Mouse (Mus musculus) kidney, embryonic 14.5 days (tissue): ENCODE results near the gene Olfr1211. TPM values are rescaled to one million over a fixed set of nuclear protein-coding genes. Genes with fewer than 3 reads are reported as not detected.

Experiments used
- ATAC-seq: fragments of 200-750 bp; cut with Nextera tagmentation; 2 replicates; pipeline ENCODE4 v1.8.0; 2017; ENCODE audit warnings: moderate number of reproducible peaks, mild to moderate bottlenecking, moderate TSS enrichment, moderate library complexity; ENCODE audit not compliant: low FRiP score, low TSS enrichment
- H3K27ac ChIP-seq: fragments of 300-500 bp; sonication (generic); 2 replicates; pipeline ENCODE4 v1.5.1; 2014; ENCODE audit warnings: low read depth, mild to moderate bottlenecking, low read length, moderate library complexity, mixed read lengths
- H3K27me3 ChIP-seq: fragments of 300-500 bp; sonication (generic); 2 replicates; pipeline ENCODE4 v1.6.1; 2014; ENCODE audit warnings: mild to moderate bottlenecking, low read length; ENCODE audit not compliant: control insufficient read depth, insufficient read depth
- H3K36me3 ChIP-seq: fragments of 300-500 bp; sonication (generic); 2 replicates; pipeline ENCODE4 v1.6.1; 2014; ENCODE audit warnings: low read length, mixed read lengths; ENCODE audit not compliant: control insufficient read depth, insufficient read depth
- H3K4me1 ChIP-seq: fragments of 300-500 bp; sonication (generic); 2 replicates; pipeline ENCODE4 v1.6.1; 2014; ENCODE audit warnings: low read length, mixed read lengths; ENCODE audit not compliant: control insufficient read depth, insufficient read depth
- H3K4me2 ChIP-seq: fragments of 300-500 bp; sonication (generic); replicated peaks from 2 replicates; pipeline ENCODE4 v1.6.1; 2014; ENCODE audit warnings: low read depth, mild to moderate bottlenecking, low read length
- H3K4me3 ChIP-seq: fragments of 300-500 bp; sonication (generic); 2 replicates; pipeline ENCODE4 v1.5.1; 2014; ENCODE audit warnings: mild to moderate bottlenecking, low read length
- H3K9ac ChIP-seq: fragments of 300-500 bp; sonication (generic); 2 replicates; pipeline ENCODE4 v1.6.1; 2014; ENCODE audit warnings: low read depth, mild to moderate bottlenecking, low read length, moderate library complexity
- H3K9me3 ChIP-seq: fragments of 300-500 bp; sonication (generic); 2 replicates; pipeline ENCODE4 v1.6.1; 2016; ENCODE audit warnings: low read length; ENCODE audit not compliant: control insufficient read depth
- WGBS: fragments of 180-500 bp; shearing (Covaris S2); extraction: QIAGEN DNeasy Blood & Tissue Kit; methylation state at CpG from one replicate; pipeline ENCODE4 v1.1.7; 2014; 5-methylcytosine and 5-hydroxymethylcytosine counted together
- polyA plus RNA-seq: library from polyadenylated mRNA; unstranded; fragments of >200 nt; fragmentation: Nextera tagmentation; extraction: Ambion mirVana; gene quantifications from 2 replicates; pipeline ENCODE4 v1.2.1, GENCODE M21; 2014

Gene Olfr1211
- not detected in 2 replicates for polyA plus RNA-seq

DNA sequence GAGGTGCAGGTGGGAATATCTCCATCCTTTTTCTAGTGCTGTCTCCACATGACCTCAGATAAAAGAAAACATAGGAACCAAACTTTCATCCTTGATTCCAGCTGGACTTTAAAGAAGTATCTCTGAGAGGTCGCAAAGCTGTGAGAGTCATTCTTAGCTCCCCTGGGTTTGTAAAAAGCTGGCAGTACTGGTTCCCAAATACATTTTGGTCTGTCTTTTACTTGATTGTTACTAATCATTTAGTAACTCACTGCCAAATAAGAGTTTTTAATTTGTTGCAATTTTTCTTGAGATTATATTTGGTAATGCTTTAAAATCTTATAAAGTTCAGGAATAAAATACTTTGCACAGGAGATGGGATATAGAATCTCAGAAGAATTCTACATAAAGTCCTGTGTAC lies at the start of gene Olfr1211:
Olfr1211 (minus strand) TSS at position 101 of the 400 bp plus-strand sequence.
- Histone ChIP-seq H3K9me3 (no peaks in the 10 kb centered on the region), H3K4me1 (no peaks in the 10 kb centered on the region), H3K9ac (no peak within 1 kb of the TSS), H3K4me3 (no peak within 1 kb of the TSS), H3K27ac (no peak within 1 kb of the TSS), H3K27me3 (no peaks in the 10 kb centered on the region), H3K36me3 (no peaks in the 10 kb centered on the region), H3K4me2 (no peak within 1 kb of the TSS)
- no peak for ATAC-seq
- WGBS: 100% methylated on average over 1 of the region's 1 CpGs

DNA sequence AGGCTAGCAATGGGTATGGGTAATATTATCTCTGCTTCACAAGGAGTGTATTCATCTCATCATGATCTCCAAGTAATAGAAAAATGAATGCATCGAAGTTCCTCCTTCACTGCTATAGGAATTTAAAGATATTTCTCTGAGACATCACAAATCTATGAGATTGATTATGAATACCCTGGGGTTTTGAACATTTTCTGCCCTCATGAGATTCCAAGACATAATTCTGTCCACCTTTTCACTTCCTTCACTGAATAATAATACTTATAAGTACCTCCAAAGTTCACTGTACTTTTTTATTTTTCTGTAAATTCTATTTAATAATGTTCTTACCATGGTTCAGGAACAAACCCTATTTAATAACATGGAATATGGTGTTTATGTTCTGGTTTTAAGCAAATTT lies 42.3 kb upstream of the Olfr1211 start, which contains the start of gene Gm13762:
Gm13762 (minus strand) TSS at position 101 of the 400 bp plus-strand sequence.
- Histone ChIP-seq H3K4me1 (no peaks in the 10 kb centered on the region), H3K36me3 (no peaks in the 10 kb centered on the region), H3K9ac (no peak within 1 kb of the TSS), H3K4me3 (no peak within 1 kb of the TSS), H3K27me3 (no peaks in the 10 kb centered on the region), H3K9me3 (no peaks in the 10 kb centered on the region), H3K27ac (no peak within 1 kb of the TSS), H3K4me2 (no peak within 1 kb of the TSS)
- no peak for ATAC-seq
- 79% methylated on average over 1 of the region's 1 CpGs for WGBS

GRCm38 (mm10) chr2:88953669-88954068 lies 15.8 kb upstream of the Olfr1211 start, which contains the start of gene Olfr1212:
Olfr1212 (plus strand) TSS chr2:88953969.
- H3K9ac ChIP-seq: no peak within 1 kb of the TSS
- no peaks in the 10 kb centered on the region for H3K9me3 ChIP-seq
- no peaks in the 10 kb centered on the region for H3K27me3 ChIP-seq
- H3K4me1 ChIP-seq: no peaks in the 10 kb centered on the region
- no peak for ATAC-seq
- no peak within 1 kb of the TSS for H3K27ac ChIP-seq
- no peak within 1 kb of the TSS for H3K4me2 ChIP-seq
- H3K36me3 ChIP-seq: no peaks in the 10 kb centered on the region
- no peak within 1 kb of the TSS for H3K4me3 ChIP-seq

DNA sequence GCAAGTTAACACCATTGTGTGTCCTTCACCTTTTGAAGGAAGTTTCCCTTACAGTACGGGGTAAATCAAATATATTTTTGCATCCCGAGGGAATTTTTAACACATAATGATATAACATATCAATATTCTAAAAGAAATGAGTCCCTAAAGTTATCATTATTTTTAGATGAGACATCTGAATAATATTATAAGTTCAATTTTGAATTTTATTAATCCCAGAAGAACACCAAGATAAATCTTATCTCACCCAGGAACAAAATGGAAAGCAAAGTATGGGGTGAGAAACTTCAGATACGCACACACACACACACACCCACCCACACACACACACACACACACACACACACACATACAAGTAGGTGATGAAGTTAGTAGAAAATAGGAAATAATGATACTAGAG lies 22.9 kb downstream of the Olfr1211 start, which contains the start of gene Olfr1209:
Olfr1209 (minus strand) TSS at position 101 of the 400 bp plus-strand sequence.
- Histone ChIP-seq H3K4me3 (no peak within 1 kb of the TSS), H3K27ac (no peak within 1 kb of the TSS), H3K4me2 (no peak within 1 kb of the TSS), H3K27me3 (no peaks in the 10 kb centered on the region), H3K4me1 (no peaks in the 10 kb centered on the region), H3K9ac (no peak within 1 kb of the TSS), H3K9me3 (no peaks in the 10 kb centered on the region), H3K36me3 (no peaks in the 10 kb centered on the region)
- 92% methylated on average over 3 of the region's 3 CpGs for WGBS
- ATAC-seq: no peak

DNA sequence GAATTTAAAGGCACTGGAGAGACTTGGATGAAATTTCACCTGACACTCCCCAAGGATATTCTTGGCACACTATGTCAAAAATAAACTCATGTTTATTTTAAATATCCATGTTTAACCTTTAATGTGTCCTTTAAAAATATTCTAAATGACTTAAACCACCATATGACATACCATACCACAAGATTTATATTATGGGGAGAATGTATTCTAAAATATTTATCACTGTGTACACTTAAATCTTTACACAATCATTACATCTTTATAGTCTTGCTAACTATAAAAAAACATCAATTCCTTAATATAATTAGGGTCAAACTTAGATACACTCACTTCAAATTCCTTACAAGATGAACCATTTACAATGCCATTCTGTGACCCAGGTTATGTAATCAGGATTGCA lies 35.7 kb downstream of the Olfr1211 start, which contains the start of gene Olfr1208:
Olfr1208 (minus strand) TSS at position 101 of the 400 bp plus-strand sequence.
- no peak within 1 kb of the TSS for H3K9ac ChIP-seq
- ATAC-seq: no peak
- no peaks in the 10 kb centered on the region for H3K27me3 ChIP-seq
- no peaks in the 10 kb centered on the region for H3K36me3 ChIP-seq
- H3K9me3 ChIP-seq: no peaks in the 10 kb centered on the region
- no peak within 1 kb of the TSS for H3K27ac ChIP-seq
- H3K4me3 ChIP-seq: no peak within 1 kb of the TSS
- no peaks in the 10 kb centered on the region for H3K4me1 ChIP-seq
- H3K4me2 ChIP-seq: no peak within 1 kb of the TSS

Other genes starting within 250 kb of the Olfr1211 start
- not detected in 2 replicates for gene Olfr1195, start 248.9 kb downstream of the Olfr1211 start, polyA plus RNA-seq
- gene Olfr1196, start 233.5 kb downstream of the Olfr1211 start, polyA plus RNA-seq: not detected in 2 replicates
- not detected in 2 replicates for gene Olfr1197, start 205.7 kb downstream of the Olfr1211 start, polyA plus RNA-seq
- gene Olfr1198, start 186.7 kb downstream of the Olfr1211 start, polyA plus RNA-seq: not detected in 2 replicates
- gene Olfr1199, start 177.6 kb downstream of the Olfr1211 start, polyA plus RNA-seq: not detected in 2 replicates
- not detected in 2 replicates for gene Olfr1200, start 167.6 kb downstream of the Olfr1211 start, polyA plus RNA-seq
- gene Olfr1201, start 145.1 kb downstream of the Olfr1211 start, polyA plus RNA-seq: not detected in 2 replicates
- gene Olfr1202, start 123.6 kb downstream of the Olfr1211 start, polyA plus RNA-seq: not detected in 2 replicates
- not detected in 2 replicates for gene Olfr1205, start 108.4 kb downstream of the Olfr1211 start, polyA plus RNA-seq
- gene Olfr1204, start 88.8 kb downstream of the Olfr1211 start, polyA plus RNA-seq: not detected in 2 replicates
- gene Olfr1206, start 74.9 kb downstream of the Olfr1211 start, polyA plus RNA-seq: not detected in 2 replicates
- not detected in 2 replicates for gene Olfr1208, start 35.8 kb downstream of the Olfr1211 start, polyA plus RNA-seq
- not detected in 2 replicates for gene Olfr1209, start 23.0 kb downstream of the Olfr1211 start, polyA plus RNA-seq
- not detected in 2 replicates for gene Olfr1212, start 15.9 kb upstream of the Olfr1211 start, polyA plus RNA-seq
- gene Gm13762, start 42.2 kb upstream of the Olfr1211 start, polyA plus RNA-seq: not detected in 2 replicates
- not detected in 2 replicates for gene Olfr1214, start 54.5 kb upstream of the Olfr1211 start, polyA plus RNA-seq
- gene Olfr1215, start 68.9 kb upstream of the Olfr1211 start, polyA plus RNA-seq: not detected in 2 replicates
- not detected in 2 replicates for gene Olfr1216, start 80.2 kb upstream of the Olfr1211 start, polyA plus RNA-seq
- not detected in 2 replicates for gene Olfr1217, start 94.0 kb upstream of the Olfr1211 start, polyA plus RNA-seq
- gene Olfr1218, start 123.1 kb upstream of the Olfr1211 start, polyA plus RNA-seq: not detected in 2 replicates
- not detected in 2 replicates for gene Olfr1219, start 145.4 kb upstream of the Olfr1211 start, polyA plus RNA-seq
- gene Olfr1220, start 168.7 kb upstream of the Olfr1211 start, polyA plus RNA-seq: not detected in 2 replicates
- not detected in 2 replicates for gene Olfr1221, start 179.2 kb upstream of the Olfr1211 start, polyA plus RNA-seq
- not detected in 2 replicates for gene Olfr1222, start 194.9 kb upstream of the Olfr1211 start, polyA plus RNA-seq
- gene Olfr1223, start 213.4 kb upstream of the Olfr1211 start, polyA plus RNA-seq: not detected in 2 replicates
- not detected in 2 replicates for gene Olfr1224-ps1, start 226.0 kb upstream of the Olfr1211 start, polyA plus RNA-seq
- gene Olfr1225, start 236.6 kb upstream of the Olfr1211 start, polyA plus RNA-seq: not detected in 2 replicates